Mouse (Mus musculus) thymus, adult 2 months (tissue): ENCODE results near the gene Cntnap5b.

Experiments
- CTCF ChIP-seq: fragments of 200-500 bp; IDR thresholded peaks from 2 replicates; pipeline ENCODE4 v1.5.1; 2012; ENCODE audit warnings: mild to moderate bottlenecking, control low read depth, low read length, moderate library complexity, borderline replicate concordance; ENCODE audit not compliant: control insufficient read depth, poor library complexity, insufficient read depth; ENCODE audit errors: extremely low read depth
- POLR2A ChIP-seq: fragments of 200-500 bp; IDR thresholded peaks from 2 replicates; pipeline ENCODE4 v1.6.1; 2012; ENCODE audit warnings: mild to moderate bottlenecking, low read length, control low read depth, moderate library complexity; ENCODE audit not compliant: control insufficient read depth, poor library complexity, insufficient read depth; ENCODE audit errors: extremely low read depth

DNA sequence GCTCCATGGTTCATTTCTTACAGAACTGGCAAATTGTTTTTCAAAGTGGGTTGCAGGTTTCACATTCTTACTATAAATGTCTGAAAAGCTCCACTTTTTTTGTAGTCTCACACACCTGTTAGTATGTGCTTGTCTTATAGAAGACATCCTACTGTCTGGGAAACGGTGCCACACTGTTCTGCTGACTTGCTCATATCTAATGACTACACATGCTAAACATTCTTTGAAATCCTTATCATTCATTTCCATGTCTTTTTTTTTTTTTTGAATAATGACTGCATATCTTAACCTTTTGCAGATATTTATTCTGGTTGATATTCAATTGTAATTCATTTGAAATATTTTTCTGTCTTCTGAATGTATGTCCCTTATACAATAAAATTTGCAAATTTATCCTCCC, 613.7 kb downstream of the Cntnap5b start:
- TF ChIP-seq CTCF (no peak), POLR2A (no peak)
